ENCODE assay signal across 16 mouse cellular contexts in the genomic region with DNA sequence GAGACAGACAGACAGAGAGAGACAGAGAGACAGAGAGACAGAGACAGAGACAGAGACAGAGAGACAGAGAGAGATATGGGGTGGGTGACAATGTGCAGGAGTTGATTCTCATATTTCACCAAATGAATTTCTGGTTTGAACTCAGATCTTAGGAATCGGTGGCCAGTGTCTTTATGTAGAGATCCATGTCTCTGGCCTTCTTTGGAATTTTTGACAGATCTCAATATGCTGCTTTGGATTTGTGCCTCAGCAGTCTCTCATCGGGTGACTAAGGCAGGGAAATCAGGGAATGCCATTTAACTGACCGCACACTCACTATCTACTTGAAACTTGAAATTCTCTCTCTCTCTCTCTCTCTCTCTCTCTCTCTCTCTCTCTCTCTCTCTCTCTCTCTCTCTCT.
DNase-seq lines count a peak whose midpoint lies in the region; ATAC-seq and TF ChIP-seq lines count a peak whose summit lies in the region.
"Had no signal": no experiment of that assay in that cellular context is flagged by ENCODE, and none has a peak within 500 bp of the region (broad histone marks: within the 10 kb centered on the region; RNA-seq: fewer than 3 reads in every experiment).

No protein-coding gene starts in this region.

- no peak overlapping the region for H3K9ac ChIP-seq in lung, embryonic 16.5 days (ENCODE audit: low read length)
- H3K9ac ChIP-seq in neural tube, embryonic 14.5 days (replicated peaks; ENCODE audit: low read depth, low read length) = no peak overlapping the region
- no peak overlapping the region for H3K9ac ChIP-seq in neural tube, embryonic 15.5 days (replicated peaks)
- H3K9ac ChIP-seq: forebrain, postnatal 0 days; limb, embryonic 15.5 days had no signal

- peak overlapping the region; percentile 35; the same call in 1 of the 2 replicates for H3K27ac ChIP-seq in gastrocnemius, adult 2 months
- 0 out of 2 replicates have a peak overlapping the region, but pooled peaks have one; percentile 36 for H3K27ac ChIP-seq in lung, embryonic 16.5 days (ENCODE audit: low read length)
- peak overlapping the region; percentile 29; the same call in 1 of the 2 replicates for H3K27ac ChIP-seq in neural tube, embryonic 14.5 days (ENCODE audit: low read depth, low read length)
- H3K27ac ChIP-seq in neural tube, embryonic 15.5 days (replicated peaks) = no peak overlapping the region
- H3K27ac ChIP-seq: heart, embryonic 10.5 days; limb, embryonic 15.5 days had no signal

- H3K9me3 ChIP-seq in lung, embryonic 16.5 days (ENCODE audit: control insufficient read depth, low read length) = no peaks in the 10 kb centered on the region
- no peaks in the 10 kb centered on the region for H3K9me3 ChIP-seq in neural tube, embryonic 14.5 days (ENCODE audit: control insufficient read depth, low read length)
- no peaks in the 10 kb centered on the region for H3K9me3 ChIP-seq in neural tube, embryonic 15.5 days (replicated peaks)
- H3K9me3 ChIP-seq: heart, embryonic 10.5 days; limb, embryonic 15.5 days had no signal

- H3K4me3 ChIP-seq in gastrocnemius, adult 2 months = no peak overlapping the region
- no peak overlapping the region for H3K4me3 ChIP-seq in lung, embryonic 16.5 days (ENCODE audit: low read length)
- no peak overlapping the region for H3K4me3 ChIP-seq in neural tube, embryonic 14.5 days (ENCODE audit: low read depth, low read length)
- H3K4me3 ChIP-seq in neural tube, embryonic 15.5 days (replicated peaks) = no peak overlapping the region
- H3K4me3 ChIP-seq: heart, embryonic 10.5 days; limb, embryonic 15.5 days had no signal

- peaks cover 8% of the 10 kb centered on the region for H3K4me1 ChIP-seq in lung, embryonic 16.5 days (replicated peaks; ENCODE audit: control insufficient read depth, insufficient read depth, low read length)
- 0 out of 2 replicates have a peak, but pooled peaks cover 3% of the 10 kb centered on the region for H3K4me1 ChIP-seq in neural tube, embryonic 14.5 days (ENCODE audit: control insufficient read depth, insufficient read depth, low read length)
- H3K4me1 ChIP-seq in neural tube, embryonic 15.5 days = peaks cover 18% of the 10 kb centered on the region

- WGBS in lung, embryonic 16.5 days = 55% methylated on average over 3 of the region's 3 CpGs
- 78% methylated on average over 3 of the region's 3 CpGs for WGBS in neural tube, embryonic 14.5 days
- WGBS in neural tube, embryonic 15.5 days = 73% methylated on average over 3 of the region's 3 CpGs

- TF ChIP-seq CTCF in gastrocnemius, adult 2 months (IDR thresholded peaks at IDR 0.05) = no peak

- H3K4me2 ChIP-seq in lung, embryonic 16.5 days (ENCODE audit: low read depth, low read length) = no peak overlapping the region
- H3K4me2 ChIP-seq in neural tube, embryonic 14.5 days (ENCODE audit: low read depth, low read length) = no peak overlapping the region
- H3K4me2 ChIP-seq in neural tube, embryonic 15.5 days = no peak overlapping the region
- H3K4me2 ChIP-seq: limb, embryonic 15.5 days had no signal

- DNase-seq in gastrocnemius, adult 2 months = no peak
- DNase-seq in gastrocnemius, postnatal 4 days (ENCODE audit: low spot score in 2 of 2) = no peak
- no peak for DNase-seq in lung, postnatal 14 days
- DNase-seq in urinary bladder, postnatal 36 days (ENCODE audit: low spot score in 2 of 2) = no peak
- DNase-seq: adrenal gland, postnatal 10 days; embryo, embryonic 11 days; kidney, postnatal 36 days; right cerebral cortex, postnatal 25 days; thymus, postnatal 36 days had no signal

- intact Hi-C loops in gastrocnemius, adult 2 months (cut with DNase I) = no loop called here

- H3K27me3 ChIP-seq in lung, embryonic 16.5 days (ENCODE audit: control insufficient read depth, insufficient read depth, low read depth, low read length) = no peaks in the 10 kb centered on the region
- no peaks in the 10 kb centered on the region for H3K27me3 ChIP-seq in neural tube, embryonic 14.5 days (ENCODE audit: control insufficient read depth, insufficient read depth, low read length)
- H3K27me3 ChIP-seq in neural tube, embryonic 15.5 days (replicated peaks) = no peaks in the 10 kb centered on the region
- H3K27me3 ChIP-seq: limb, embryonic 15.5 days had no signal

- no peak for ATAC-seq in lung, embryonic 16.5 days (ENCODE audit: low read depth)
- ATAC-seq in neural tube, embryonic 14.5 days (ENCODE audit: low read depth) = no peak
- no peak for ATAC-seq in neural tube, embryonic 15.5 days (ENCODE audit: low FRiP score)
- ATAC-seq: forebrain, postnatal 0 days; intestine, embryonic 16.5 days had no signal

- no peaks in the 10 kb centered on the region for H3K36me3 ChIP-seq in lung, embryonic 16.5 days (ENCODE audit: control insufficient read depth, insufficient read depth, low read length)
- H3K36me3 ChIP-seq in neural tube, embryonic 14.5 days (ENCODE audit: control insufficient read depth, insufficient read depth, low read length) = no peaks in the 10 kb centered on the region
- no peaks in the 10 kb centered on the region for H3K36me3 ChIP-seq in neural tube, embryonic 15.5 days
- H3K36me3 ChIP-seq: heart, embryonic 10.5 days; limb, embryonic 15.5 days had no signal
